Mouse (Mus musculus): Measurements from ENCODE around the gene Gprc6a. TPM values are rescaled to one million over a fixed set of nuclear protein-coding genes. Genes with fewer than 3 reads are reported as not detected.

Gprc6a gene
- polyA plus RNA-seq (2014; fragmentation: Nextera tagmentation; extraction: Ambion mirVana), result 0.14 and 0.16 TPM in 2 replicates

- H3K9ac ChIP-seq (replicated peaks; ENCODE audit: low read depth, low read length), result no peak within 1 kb of the TSS
- no peaks in the 10 kb centered on the region for H3K36me3 ChIP-seq (ENCODE audit: control insufficient read depth, insufficient read depth, low read length)
- no peak within 1 kb of the TSS for H3K4me3 ChIP-seq (ENCODE audit: low read depth, low read length)
- H3K9me3 ChIP-seq (ENCODE audit: control insufficient read depth, low read depth, low read length), result no peaks in the 10 kb centered on the region
- no peak within 1 kb of the TSS for H3K4me2 ChIP-seq (replicated peaks; ENCODE audit: low read depth, low read length)
- no peaks in the 10 kb centered on the region for H3K4me1 ChIP-seq (ENCODE audit: control insufficient read depth, insufficient read depth, low read length)
- no peak for ATAC-seq (ENCODE audit: insufficient number of reproducible peaks, insufficient read depth, low FRiP score, low read depth)
- WGBS, result 21% methylated on average over 8 of the region's 8 CpGs
- H3K27me3 ChIP-seq (ENCODE audit: control insufficient read depth, insufficient read depth, low read length), result no peaks in the 10 kb centered on the region
- H3K27ac ChIP-seq (ENCODE audit: low read length), result no peak within 1 kb of the TSS
Measured at GRCm38 (mm10) chr10:51631411-51632136, at the start of gene Gprc6a. Gene Gprc6a, minus strand, starts transcription at chr10:51631461.

- H3K4me1 ChIP-seq (ENCODE audit: control insufficient read depth, insufficient read depth, low read length), result no peaks in the 10 kb centered on the region
- no peaks in the 10 kb centered on the region for H3K9me3 ChIP-seq (ENCODE audit: control insufficient read depth, low read depth, low read length)
- peak overlapping the region; percentile 43 for H3K4me3 ChIP-seq (ENCODE audit: low read depth, low read length)
- ATAC-seq (ENCODE audit: insufficient number of reproducible peaks, insufficient read depth, low FRiP score, low read depth), result no peak
- no peak overlapping the region for H3K27ac ChIP-seq (ENCODE audit: low read length)
- H3K27me3 ChIP-seq (ENCODE audit: control insufficient read depth, insufficient read depth, low read length), result 0 out of 2 replicates have a peak, but pooled peaks cover 4% of the 10 kb centered on the region
- no peaks in the 10 kb centered on the region for H3K36me3 ChIP-seq (ENCODE audit: control insufficient read depth, insufficient read depth, low read length)
- H3K9ac ChIP-seq (replicated peaks; ENCODE audit: low read depth, low read length), result no peak overlapping the region
- 16% methylated on average over 10 of the region's 10 CpGs for WGBS
- H3K4me2 ChIP-seq (replicated peaks; ENCODE audit: low read depth, low read length), result peak overlapping the region; percentile 72
Measured at GRCm38 (mm10) chr10:51678251-51678639, 47.0 kb upstream of the Gprc6a start.

GRCm38 (mm10) chr10:51677548-51678250, 46.4 kb upstream of the Gprc6a start, which contains the start of gene Rfx6:
Gene Rfx6, plus strand, starts transcription at chr10:51677756.
- peak within 1 kb of the TSS; percentile 43 for H3K4me3 ChIP-seq (ENCODE audit: low read depth, low read length)
- no peaks in the 10 kb centered on the region for H3K36me3 ChIP-seq (ENCODE audit: control insufficient read depth, insufficient read depth, low read length)
- H3K4me1 ChIP-seq (ENCODE audit: control insufficient read depth, insufficient read depth, low read length), result no peaks in the 10 kb centered on the region
- H3K27me3 ChIP-seq (ENCODE audit: control insufficient read depth, insufficient read depth, low read length), result 0 out of 2 replicates have a peak, but pooled peaks cover 4% of the 10 kb centered on the region
- under 1% methylated on average over 36 of the region's 38 CpGs for WGBS
- H3K9ac ChIP-seq (replicated peaks; ENCODE audit: low read depth, low read length), result 0 out of 2 replicates have a peak within 1 kb of the TSS, but pooled peaks have one; percentile 18
- H3K4me2 ChIP-seq (replicated peaks; ENCODE audit: low read depth, low read length), result peak within 1 kb of the TSS; percentile 72
- ATAC-seq (ENCODE audit: insufficient number of reproducible peaks, insufficient read depth, low FRiP score, low read depth), result peak; percentile 87
- no peak within 1 kb of the TSS for H3K27ac ChIP-seq (ENCODE audit: low read length)
- H3K9me3 ChIP-seq (ENCODE audit: control insufficient read depth, low read depth, low read length), result no peaks in the 10 kb centered on the region

GRCm38 (mm10) chr10:51672082-51672779, 41.0 kb upstream of the Gprc6a start:
- no peak overlapping the region for H3K4me2 ChIP-seq (replicated peaks; ENCODE audit: low read depth, low read length)

GRCm38 (mm10) chr10:51671583-51671982, 40.3 kb upstream of the Gprc6a start:
- Histone ChIP-seq H3K27ac (ENCODE audit: low read length) (no peak overlapping the region), H3K9ac (replicated peaks; ENCODE audit: low read depth, low read length) (no peak overlapping the region), H3K4me2 (replicated peaks; ENCODE audit: low read depth, low read length) (no peak overlapping the region), H3K36me3 (ENCODE audit: control insufficient read depth, insufficient read depth, low read length) (no peaks in the 10 kb centered on the region), H3K9me3 (ENCODE audit: control insufficient read depth, low read depth, low read length) (no peaks in the 10 kb centered on the region), H3K27me3 (ENCODE audit: control insufficient read depth, insufficient read depth, low read length) (no peaks in the 10 kb centered on the region), H3K4me1 (ENCODE audit: control insufficient read depth, insufficient read depth, low read length) (no peaks in the 10 kb centered on the region), H3K4me3 (ENCODE audit: low read depth, low read length) (no peak overlapping the region)
- WGBS, result 95% methylated on average over 4 of the region's 4 CpGs
- ATAC-seq (ENCODE audit: insufficient number of reproducible peaks, insufficient read depth, low FRiP score, low read depth), result no peak

More at GRCm38 (mm10) chr10:51672082-51672779, 41.0 kb upstream of the Gprc6a start:
- 50% methylated on average over 1 of the region's 1 CpGs for whole genome bisulfite sequencing
- Histone ChIP-seq H3K27ac (ENCODE audit: low read length) (no peak overlapping the region), H3K27me3 (ENCODE audit: control insufficient read depth, insufficient read depth, low read length) (no peaks in the 10 kb centered on the region), H3K9me3 (ENCODE audit: control insufficient read depth, low read depth, low read length) (no peaks in the 10 kb centered on the region), H3K36me3 (ENCODE audit: control insufficient read depth, insufficient read depth, low read length) (no peaks in the 10 kb centered on the region), H3K9ac (replicated peaks; ENCODE audit: low read depth, low read length) (no peak overlapping the region), H3K4me3 (ENCODE audit: low read depth, low read length) (no peak overlapping the region), H3K4me1 (ENCODE audit: control insufficient read depth, insufficient read depth, low read length) (no peaks in the 10 kb centered on the region)
- ATAC-seq (ENCODE audit: insufficient number of reproducible peaks, insufficient read depth, low FRiP score, low read depth), result peak; percentile 46; the same call in 1 of the 2 replicates

GRCm38 (mm10) chr10:51669334-51669733, 38.1 kb upstream of the Gprc6a start:
- no peak for ATAC-seq (ENCODE audit: insufficient number of reproducible peaks, insufficient read depth, low FRiP score, low read depth)
- H3K4me1 ChIP-seq (ENCODE audit: control insufficient read depth, insufficient read depth, low read length), result no peaks in the 10 kb centered on the region
- H3K9me3 ChIP-seq (ENCODE audit: control insufficient read depth, low read depth, low read length), result no peaks in the 10 kb centered on the region
- H3K4me3 ChIP-seq (ENCODE audit: low read depth, low read length), result no peak overlapping the region
- H3K27me3 ChIP-seq (ENCODE audit: control insufficient read depth, insufficient read depth, low read length), result no peaks in the 10 kb centered on the region
- no peaks in the 10 kb centered on the region for H3K36me3 ChIP-seq (ENCODE audit: control insufficient read depth, insufficient read depth, low read length)
- no peak overlapping the region for H3K9ac ChIP-seq (replicated peaks; ENCODE audit: low read depth, low read length)
- H3K27ac ChIP-seq (ENCODE audit: low read length), result no peak overlapping the region
- H3K4me2 ChIP-seq (replicated peaks; ENCODE audit: low read depth, low read length), result no peak overlapping the region

GRCm38 (mm10) chr10:51657324-51657723, 26.1 kb upstream of the Gprc6a start:
- no peak overlapping the region for H3K9ac ChIP-seq (replicated peaks; ENCODE audit: low read depth, low read length)
- 51% methylated on average over 1 of the region's 1 CpGs for WGBS
- no peak for ATAC-seq (ENCODE audit: insufficient number of reproducible peaks, insufficient read depth, low FRiP score, low read depth)
- H3K4me1 ChIP-seq (ENCODE audit: control insufficient read depth, insufficient read depth, low read length), result no peaks in the 10 kb centered on the region
- no peaks in the 10 kb centered on the region for H3K36me3 ChIP-seq (ENCODE audit: control insufficient read depth, insufficient read depth, low read length)
- no peak overlapping the region for H3K4me2 ChIP-seq (replicated peaks; ENCODE audit: low read depth, low read length)
- no peak overlapping the region for H3K4me3 ChIP-seq (ENCODE audit: low read depth, low read length)
- no peak overlapping the region for H3K27ac ChIP-seq (ENCODE audit: low read length)
- H3K27me3 ChIP-seq (ENCODE audit: control insufficient read depth, insufficient read depth, low read length), result no peaks in the 10 kb centered on the region
- H3K9me3 ChIP-seq (ENCODE audit: control insufficient read depth, low read depth, low read length), result no peaks in the 10 kb centered on the region

- Histone ChIP-seq H3K4me1 (ENCODE audit: control insufficient read depth, insufficient read depth, low read length) (no peaks in the 10 kb centered on the region), H3K4me3 (ENCODE audit: low read depth, low read length) (no peak overlapping the region), H3K9me3 (ENCODE audit: control insufficient read depth, low read depth, low read length) (no peaks in the 10 kb centered on the region), H3K9ac (replicated peaks; ENCODE audit: low read depth, low read length) (no peak overlapping the region), H3K4me2 (replicated peaks; ENCODE audit: low read depth, low read length) (no peak overlapping the region), H3K27me3 (ENCODE audit: control insufficient read depth, insufficient read depth, low read length) (no peaks in the 10 kb centered on the region), H3K36me3 (ENCODE audit: control insufficient read depth, insufficient read depth, low read length) (no peaks in the 10 kb centered on the region), H3K27ac (ENCODE audit: low read length) (no peak overlapping the region)
- 59% methylated on average over 3 of the region's 3 CpGs for WGBS
- ATAC-seq (ENCODE audit: insufficient number of reproducible peaks, insufficient read depth, low FRiP score, low read depth), result no peak
Measured at GRCm38 (mm10) chr10:51649506-51650221, 18.4 kb upstream of the Gprc6a start.

Measured in stomach, embryonic 14.5 days (tissue).